Mouse (Mus musculus) midbrain, embryonic 14.5 days (tissue): ENCODE measurements at regions not wholly inside any gene's neighbourhood (a gene's known extent, or its start where the extent isn't known, plus 50 kb on each side); places are given as distances from the start of the nearest gene placed in this dataset.

ENCODE experiments used
- ATAC-seq: fragments of 200-750 bp; cut with Nextera tagmentation; 2 replicates; pipeline ENCODE4 v1.8.0; 2017; ENCODE audit warnings: moderate number of reproducible peaks, moderate library complexity; ENCODE audit not compliant: low FRiP score, low TSS enrichment
- DNase-seq: peaks from one replicate; pipeline ENCODE4 v3.0.0-alpha.2; 2015
- H3K27ac ChIP-seq: fragments of 300-500 bp; sonication (generic); replicated peaks from 2 replicates; pipeline ENCODE4 v1.5.1; 2014; ENCODE audit warnings: mild to moderate bottlenecking, low read depth, low read length, moderate library complexity
- H3K27me3 ChIP-seq: fragments of 300-500 bp; sonication (generic); 2 replicates; pipeline ENCODE4 v1.6.1; 2014; ENCODE audit warnings: low read length, control low read depth, mixed read lengths; ENCODE audit not compliant: control insufficient read depth, insufficient read depth
- H3K36me3 ChIP-seq: fragments of 300-500 bp; sonication (generic); 2 replicates; pipeline ENCODE4 v1.6.1; 2014; ENCODE audit warnings: low read length, control low read depth; ENCODE audit not compliant: control insufficient read depth, insufficient read depth
- H3K4me1 ChIP-seq: fragments of 300-500 bp; sonication (generic); 2 replicates; pipeline ENCODE4 v1.6.1; 2014; ENCODE audit warnings: mild to moderate bottlenecking, antibody characterized with exemption, low read length, control low read depth; ENCODE audit not compliant: control insufficient read depth, insufficient read depth
- H3K4me2 ChIP-seq: fragments of 300-500 bp; sonication (generic); 2 replicates; pipeline ENCODE4 v1.6.1; 2014; ENCODE audit warnings: mild to moderate bottlenecking, low read length, moderate library complexity
- H3K4me3 ChIP-seq: fragments of 300-500 bp; sonication (generic); replicated peaks from 2 replicates; pipeline ENCODE4 v1.5.1; 2014; ENCODE audit warnings: low read depth, low read length
- H3K9ac ChIP-seq: fragments of 300-500 bp; sonication (generic); replicated peaks from 2 replicates; pipeline ENCODE4 v1.6.1; 2014; ENCODE audit warnings: mild to moderate bottlenecking, low read length, moderate library complexity
- H3K9me3 ChIP-seq: fragments of 300-500 bp; sonication (generic); 2 replicates; pipeline ENCODE4 v1.6.1; 2016; ENCODE audit warnings: low read length, control low read depth, mixed read lengths; ENCODE audit not compliant: control insufficient read depth
- WGBS: fragments of 180-500 bp; shearing (Covaris S2); extraction: QIAGEN DNeasy Blood & Tissue Kit; methylation state at CpG from one replicate; pipeline ENCODE4 v1.1.7; 2014; 5-methylcytosine and 5-hydroxymethylcytosine counted together

DNA sequence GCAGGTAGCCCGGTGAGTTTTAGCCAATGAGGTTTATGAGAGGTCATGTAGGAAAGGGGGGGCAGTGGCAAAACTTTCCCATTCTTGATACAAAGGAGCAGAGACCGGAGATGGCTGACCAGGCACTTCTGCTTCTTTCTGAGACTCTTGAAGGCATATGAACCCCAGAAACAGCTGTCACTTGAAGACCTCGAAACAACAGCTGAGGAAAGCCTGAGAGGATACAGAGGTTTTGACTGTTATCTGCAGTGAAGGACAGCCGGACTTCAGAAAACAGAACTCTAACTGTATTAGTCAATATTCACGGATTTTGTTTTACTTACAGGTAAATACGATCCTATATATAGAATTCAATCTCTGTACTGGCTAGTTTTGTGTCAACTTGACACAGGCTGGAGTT is 50.0 kb upstream of the Tiparp start:
- Histone ChIP-seq H3K9ac (no peak overlapping the region), H3K27ac (no peak overlapping the region), H3K4me1 (no peaks in the 10 kb centered on the region), H3K4me2 (no peak overlapping the region), H3K36me3 (no peaks in the 10 kb centered on the region), H3K9me3 (no peaks in the 10 kb centered on the region), H3K27me3 (no peaks in the 10 kb centered on the region), H3K4me3 (no peak overlapping the region)
- DNase-seq (no peak), ATAC-seq (no peak)
- 91% methylated on average over 6 of the region's 6 CpGs for WGBS

DNA sequence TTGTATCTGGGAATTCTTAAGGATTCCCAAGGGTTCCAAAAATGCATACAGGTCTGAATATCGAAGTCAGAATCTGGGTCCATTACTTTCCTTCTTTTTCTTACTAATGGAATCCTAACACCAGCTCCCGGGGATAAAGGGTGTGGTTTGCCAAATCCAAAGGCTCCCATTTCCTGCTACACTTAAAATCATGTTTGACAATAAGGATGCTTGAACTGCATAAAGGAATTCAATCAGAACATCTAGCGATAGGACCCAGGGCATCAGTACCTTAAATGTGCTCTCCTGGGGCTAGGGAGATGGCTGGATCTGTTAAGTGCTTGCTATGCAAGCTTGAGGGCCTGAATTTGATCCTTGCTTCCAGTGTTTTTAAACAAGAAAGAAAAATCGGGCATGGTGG is 51.1 kb upstream of the Tiparp start:
- no peaks in the 10 kb centered on the region for H3K27me3 ChIP-seq
- ATAC-seq: no peak
- H3K4me2 ChIP-seq: no peak overlapping the region
- H3K27ac ChIP-seq: no peak overlapping the region
- no peaks in the 10 kb centered on the region for H3K9me3 ChIP-seq
- 82% methylated on average over 4 of the region's 4 CpGs for WGBS
- no peaks in the 10 kb centered on the region for H3K36me3 ChIP-seq
- H3K9ac ChIP-seq: no peak overlapping the region
- no peak overlapping the region for H3K4me3 ChIP-seq
- DNase-seq: no peak
- H3K4me1 ChIP-seq: no peaks in the 10 kb centered on the region

DNA sequence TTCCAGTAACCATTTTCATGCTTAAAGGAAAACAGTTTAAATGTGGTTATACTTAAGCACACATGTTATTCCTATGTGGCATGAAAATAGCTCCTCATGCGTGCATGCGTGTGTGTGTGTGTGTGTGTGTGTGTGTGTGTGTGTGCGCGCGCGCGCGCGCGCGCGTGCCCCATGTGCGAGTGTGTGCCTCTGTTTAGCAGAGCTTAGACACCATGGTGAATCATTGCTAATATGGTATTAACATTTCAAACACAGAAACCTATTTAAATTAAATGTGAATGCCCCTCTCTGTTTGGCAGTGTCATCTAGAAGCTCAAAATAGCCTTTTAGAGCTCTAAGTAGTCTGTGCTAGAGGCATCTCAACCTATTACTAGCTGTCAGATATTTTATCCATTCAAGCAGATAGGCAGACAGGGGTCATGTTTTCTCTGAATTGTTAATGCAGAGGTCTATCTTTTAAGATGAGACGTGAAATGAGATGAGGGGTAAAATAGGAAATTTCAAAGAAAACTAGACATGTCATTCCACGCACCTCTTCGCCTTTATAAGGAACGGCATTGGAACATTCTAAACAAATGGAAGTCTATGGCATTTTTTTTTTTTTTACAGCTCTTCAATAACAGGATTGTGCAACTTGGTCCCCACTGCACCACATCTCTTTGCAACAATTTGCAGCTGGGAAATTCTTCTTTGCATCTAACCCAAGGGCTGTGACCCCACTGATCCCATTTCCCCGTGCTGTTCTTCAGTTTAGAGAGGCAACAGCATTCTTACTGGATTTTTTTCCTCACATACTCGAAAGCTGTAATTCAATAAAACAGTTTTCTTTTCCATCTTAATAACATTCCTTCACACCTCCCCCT is 51.9 kb upstream of the Tiparp start:
- no peaks in the 10 kb centered on the region for H3K9me3 ChIP-seq
- no peak overlapping the region for H3K9ac ChIP-seq
- no peak overlapping the region for H3K4me2 ChIP-seq
- no peaks in the 10 kb centered on the region for H3K27me3 ChIP-seq
- no peak overlapping the region for H3K27ac ChIP-seq
- ATAC-seq (no peak), DNase-seq (peak; percentile 25)
- no peak overlapping the region for H3K4me3 ChIP-seq
- no peaks in the 10 kb centered on the region for H3K4me1 ChIP-seq
- WGBS: 75% methylated on average over 19 of the region's 19 CpGs
- H3K36me3 ChIP-seq: no peaks in the 10 kb centered on the region

DNA sequence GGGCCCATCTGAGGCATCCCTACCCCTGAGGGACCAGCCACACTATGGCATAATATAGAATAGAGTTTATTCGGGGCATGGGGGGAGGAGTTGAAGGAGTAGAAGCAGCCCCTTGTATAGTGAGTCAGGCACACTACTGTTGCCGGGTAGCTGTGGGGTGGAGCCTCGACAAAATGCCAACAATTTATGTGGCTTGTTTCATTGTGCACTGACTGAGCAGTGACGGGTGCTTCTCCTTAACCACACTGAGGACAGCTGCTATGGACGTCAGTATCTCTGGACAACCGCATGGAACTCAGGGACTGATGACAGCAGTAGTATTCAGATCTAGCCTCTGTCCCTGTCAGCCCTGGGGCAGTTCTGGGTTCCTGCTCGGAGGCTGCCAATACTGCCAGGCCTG is 53.6 kb upstream of the Tiparp start:
- no peak overlapping the region for H3K27ac ChIP-seq
- ATAC-seq (peak; percentile 27; the same call in 1 of the 2 replicates), DNase-seq (no peak)

DNA sequence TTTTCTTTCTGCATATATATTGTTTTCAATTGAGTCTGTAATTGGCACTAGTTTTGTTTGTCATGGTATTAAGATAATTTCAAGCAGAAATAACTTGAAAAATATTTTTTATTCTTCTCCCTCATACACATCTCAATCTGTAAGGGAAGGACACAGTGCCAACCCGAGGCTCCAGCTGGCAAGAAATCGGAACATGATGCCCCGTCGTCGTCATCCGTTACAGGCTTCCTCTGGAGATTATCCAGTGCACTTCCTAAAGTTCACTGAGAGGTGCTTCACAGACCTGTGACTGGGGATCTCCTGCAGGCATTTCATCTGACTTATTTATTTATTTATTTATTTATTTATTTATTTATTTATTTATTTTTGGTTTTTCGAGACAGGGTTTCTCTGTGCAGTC is 56.4 kb upstream of the Tiparp start:
- 94% methylated on average over 7 of the region's 7 CpGs for WGBS
- Histone ChIP-seq H3K9ac (no peak overlapping the region), H3K27ac (no peak overlapping the region), H3K4me1 (no peaks in the 10 kb centered on the region), H3K4me2 (no peak overlapping the region), H3K27me3 (no peaks in the 10 kb centered on the region), H3K4me3 (no peak overlapping the region), H3K9me3 (no peaks in the 10 kb centered on the region), H3K36me3 (no peaks in the 10 kb centered on the region)
- ATAC-seq (no peak), DNase-seq (no peak)

More for the DNA sequence above, 53.6 kb upstream of the Tiparp start:
- Histone ChIP-seq H3K36me3 (no peaks in the 10 kb centered on the region), H3K9ac (no peak overlapping the region), H3K27me3 (no peaks in the 10 kb centered on the region), H3K9me3 (no peaks in the 10 kb centered on the region), H3K4me1 (no peaks in the 10 kb centered on the region), H3K4me3 (no peak overlapping the region), H3K4me2 (no peak overlapping the region)
- 54% methylated on average over 7 of the region's 7 CpGs for WGBS

DNA sequence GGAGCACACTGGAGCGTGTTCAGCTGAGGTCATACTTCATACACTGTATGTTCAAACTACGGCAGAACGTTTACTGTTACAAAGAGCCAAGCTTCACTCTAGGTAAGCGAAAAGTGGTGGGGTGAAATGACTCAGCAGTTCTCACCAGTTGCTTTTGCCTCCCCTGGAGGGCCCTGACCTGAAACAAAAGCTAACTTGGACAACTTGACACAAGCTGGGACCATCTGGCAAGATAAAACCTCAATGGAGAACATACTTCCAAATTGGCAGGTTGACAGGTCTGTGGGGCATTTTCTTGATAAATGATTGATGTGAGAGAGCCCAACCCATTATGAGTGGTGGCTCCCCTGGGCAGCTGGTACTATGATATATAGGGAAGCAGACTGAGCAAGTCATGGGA is 59.0 kb upstream of the Tiparp start:
- Histone ChIP-seq H3K27ac (no peak overlapping the region), H3K4me1 (no peaks in the 10 kb centered on the region), H3K27me3 (no peaks in the 10 kb centered on the region), H3K4me2 (no peak overlapping the region), H3K36me3 (no peaks in the 10 kb centered on the region), H3K9ac (no peak overlapping the region), H3K4me3 (no peak overlapping the region), H3K9me3 (no peaks in the 10 kb centered on the region)
- ATAC-seq (no peak), DNase-seq (no peak)
- WGBS: 92% methylated on average over 4 of the region's 4 CpGs

DNA sequence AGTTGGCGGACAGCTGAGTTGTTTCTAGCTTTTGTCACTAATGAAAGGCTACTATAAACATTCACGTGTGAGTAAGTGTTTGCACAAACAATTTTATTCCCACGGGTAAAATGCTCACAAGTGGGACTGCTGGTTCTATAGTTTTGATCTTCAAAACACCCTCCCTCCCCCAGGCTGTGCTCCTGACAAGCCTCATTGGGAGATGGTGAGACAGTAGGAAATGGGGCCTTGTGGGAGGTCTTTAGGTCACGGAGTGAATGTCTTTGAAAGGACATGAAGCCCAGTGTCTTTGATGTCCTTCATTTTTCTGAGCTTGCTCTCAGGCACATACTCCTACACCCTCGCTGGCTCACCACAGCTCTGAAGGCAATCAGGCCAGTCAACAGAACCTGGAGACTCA is 63.4 kb upstream of the Tiparp start:
- Histone ChIP-seq H3K4me3 (no peak overlapping the region), H3K9ac (no peak overlapping the region), H3K27ac (no peak overlapping the region), H3K4me1 (no peaks in the 10 kb centered on the region), H3K9me3 (no peaks in the 10 kb centered on the region), H3K27me3 (no peaks in the 10 kb centered on the region), H3K4me2 (no peak overlapping the region), H3K36me3 (no peaks in the 10 kb centered on the region)
- WGBS: 69% methylated on average over 5 of the region's 5 CpGs
- DNase-seq (no peak), ATAC-seq (no peak)

DNA sequence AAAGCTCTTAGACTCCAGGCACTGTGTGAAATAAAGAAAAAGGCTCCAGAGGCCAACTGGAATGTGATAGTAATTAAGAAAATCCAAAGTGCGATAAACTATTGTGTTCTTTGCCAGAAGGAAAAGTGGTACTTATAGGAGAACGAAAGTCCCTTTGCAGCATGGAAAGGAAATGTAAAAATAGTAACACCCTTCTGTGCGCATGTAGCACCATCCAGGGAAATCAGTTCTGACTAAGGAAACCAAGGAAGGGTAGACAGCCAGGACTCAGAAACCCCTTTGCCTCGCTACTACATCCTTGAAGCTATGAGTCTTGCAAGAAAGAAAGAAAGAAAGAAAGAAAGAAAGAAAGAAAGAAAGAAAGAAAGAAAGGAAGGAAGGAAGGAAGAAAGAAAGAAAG is 67.3 kb upstream of the Tiparp start:
- Histone ChIP-seq H3K27ac (no peak overlapping the region), H3K27me3 (no peaks in the 10 kb centered on the region), H3K4me3 (no peak overlapping the region), H3K4me1 (0 out of 2 replicates have a peak, but pooled peaks cover 2% of the 10 kb centered on the region), H3K9ac (no peak overlapping the region), H3K9me3 (0 out of 2 replicates have a peak, but pooled peaks cover 3% of the 10 kb centered on the region), H3K36me3 (no peaks in the 10 kb centered on the region), H3K4me2 (no peak overlapping the region)
- WGBS: 85% methylated on average over 4 of the region's 4 CpGs
- ATAC-seq: no peak
- no peak for DNase-seq

DNA sequence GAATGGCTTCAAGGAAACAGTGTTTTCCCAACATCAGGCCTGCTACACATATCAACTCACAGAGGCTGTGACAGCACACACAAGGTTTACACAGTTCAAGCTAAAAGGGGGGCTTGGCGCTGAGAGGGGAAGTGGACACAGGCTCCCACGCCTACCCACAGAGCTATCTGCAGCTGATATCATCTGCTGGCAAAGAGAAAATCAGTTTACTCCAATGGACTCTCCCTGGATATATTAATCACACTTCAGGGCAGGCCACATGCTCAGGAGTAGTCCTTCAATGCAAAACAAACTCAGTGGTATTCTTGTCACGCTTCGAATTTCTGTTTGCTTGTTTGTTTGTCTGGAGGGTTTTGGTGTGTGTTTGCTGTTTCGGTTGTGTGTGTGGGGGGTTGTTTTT is 67.3 kb upstream of the Ssr3 start:
- H3K4me3 ChIP-seq: no peak overlapping the region
- no peak overlapping the region for H3K4me2 ChIP-seq
- H3K9ac ChIP-seq: no peak overlapping the region
- H3K36me3 ChIP-seq: no peaks in the 10 kb centered on the region
- no peak overlapping the region for H3K27ac ChIP-seq
- H3K9me3 ChIP-seq: 0 out of 2 replicates have a peak, but pooled peaks cover 3% of the 10 kb centered on the region
- H3K4me1 ChIP-seq: 0 out of 2 replicates have a peak, but pooled peaks cover 2% of the 10 kb centered on the region
- H3K27me3 ChIP-seq: no peaks in the 10 kb centered on the region
- ATAC-seq (no peak), DNase-seq (no peak)
- WGBS: 88% methylated on average over 5 of the region's 5 CpGs
